Mouse (Mus musculus): ENCODE results near the gene Dstyk. TPM values are rescaled to one million over a fixed set of nuclear protein-coding genes. Genes with fewer than 3 reads are reported as not detected.

Dstyk gene
- polyA plus RNA-seq, 1 experiment from 2014 or later, result 8.5 TPM

DNA sequence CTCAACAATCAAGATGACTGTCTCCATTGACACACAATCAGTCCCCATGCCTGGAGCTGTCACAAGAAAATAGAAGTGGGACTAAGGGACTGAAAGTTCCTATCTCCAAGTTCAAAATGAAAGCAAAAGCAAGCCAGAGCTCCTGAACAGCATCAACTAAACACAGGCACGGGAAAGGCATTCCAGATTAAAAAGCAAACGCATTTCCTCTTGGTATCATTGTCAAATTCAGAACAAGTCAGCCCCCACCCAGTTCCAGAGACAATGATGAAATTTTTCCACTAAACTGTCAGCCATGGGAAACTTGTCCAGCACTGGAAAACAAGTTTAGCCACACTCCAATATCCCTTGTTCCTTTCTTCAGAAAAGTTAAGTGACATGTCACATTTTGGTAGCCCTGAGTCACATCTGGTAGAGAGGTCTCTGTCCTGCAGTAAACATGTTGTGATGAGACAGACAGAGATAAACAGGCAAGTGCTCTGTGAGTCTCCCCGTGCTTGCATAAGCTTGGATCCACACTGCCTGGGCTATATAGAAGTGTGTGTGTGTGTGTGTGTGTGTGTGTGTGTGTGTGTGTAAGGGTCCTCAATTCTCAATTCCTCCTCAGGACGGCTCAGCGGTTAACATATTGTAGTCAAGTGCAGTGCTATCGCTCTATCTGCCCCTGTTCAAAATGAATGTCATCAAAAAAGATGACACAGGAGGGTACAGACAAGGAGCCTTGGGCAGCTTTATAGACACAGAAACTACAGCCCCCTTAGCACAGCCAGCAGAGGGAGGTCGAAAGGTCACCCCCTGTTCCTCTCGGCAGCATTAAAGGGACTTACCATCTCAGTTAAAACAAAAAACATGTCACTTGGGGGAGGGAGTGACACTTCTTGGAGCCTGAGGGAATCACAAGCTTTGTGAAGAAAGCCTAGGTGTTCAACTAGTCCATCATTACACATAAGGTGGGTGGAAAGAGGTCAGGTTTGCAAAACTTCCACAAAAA lies 28.2 kb upstream of the Dstyk start:
- Histone ChIP-seq H3K4me1 (peaks cover 64% of the 10 kb centered on the region), H3K9me3 (no peaks in the 10 kb centered on the region), H3K36me3 (peaks cover 3% of the 10 kb centered on the region; the same call in 1 of the 2 replicates), H3K27ac (replicated peaks) (peak overlapping the region; percentile 77), H3K27me3 (replicated peaks) (0 out of 2 replicates have a peak, but pooled peaks cover 4% of the 10 kb centered on the region), H3K9ac (peak overlapping the region; percentile 91), H3K4me3 (peak overlapping the region; percentile 81), H3K4me2 (peak overlapping the region; percentile 92)
- WGBS, result 43% methylated on average over 8 of the region's 8 CpGs
- peak; percentile 17; the same call in 1 of the 2 replicates for ATAC-seq (ENCODE audit: extremely low read depth, insufficient number of reproducible peaks, low FRiP score, low TSS enrichment)

DNA sequence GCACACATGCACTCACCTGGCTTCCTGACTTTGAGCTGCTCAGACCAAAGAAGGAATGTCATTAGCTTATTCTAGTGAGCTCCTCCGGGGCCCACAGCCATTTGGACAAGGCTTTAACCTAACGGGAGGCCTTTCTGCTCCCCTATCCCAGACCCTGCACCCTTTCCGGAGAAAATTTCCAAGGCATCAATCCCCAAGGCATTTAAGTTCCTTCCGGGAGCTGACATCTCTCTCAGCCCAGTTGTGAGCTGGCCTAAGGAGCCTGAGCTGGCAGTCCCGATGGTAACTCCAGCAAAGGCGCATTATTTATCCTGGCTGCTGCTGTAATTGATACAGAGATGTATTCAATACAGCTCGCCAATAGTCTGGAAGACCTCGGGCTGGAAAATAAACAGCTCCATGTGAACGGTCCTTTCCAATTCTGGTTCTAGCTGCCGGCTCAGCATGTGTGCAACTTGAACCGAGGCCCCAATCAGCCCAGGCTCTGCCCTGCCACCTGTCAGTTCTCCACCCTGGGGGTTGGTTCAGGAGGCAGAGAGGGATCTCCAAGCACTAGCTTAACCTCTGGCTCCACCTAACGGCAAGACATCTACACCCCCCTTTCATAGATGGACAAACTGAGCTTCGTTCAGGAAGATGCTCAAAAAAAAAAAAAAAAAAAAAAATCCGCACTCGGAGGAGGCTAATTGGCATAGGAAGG lies 27.3 kb upstream of the Dstyk start:
- Histone ChIP-seq H3K4me2 (peak overlapping the region; percentile 92), H3K9me3 (no peaks in the 10 kb centered on the region), H3K27ac (replicated peaks) (peak overlapping the region; percentile 77), H3K36me3 (no peaks in the 10 kb centered on the region), H3K4me1 (peaks cover 54% of the 10 kb centered on the region), H3K27me3 (replicated peaks) (peaks cover 5% of the 10 kb centered on the region; the same call in 1 of the 2 replicates), H3K4me3 (peak overlapping the region; percentile 81), H3K9ac (peak overlapping the region; percentile 91)
- WGBS, result 27% methylated on average over 15 of the region's 15 CpGs
- ATAC-seq (ENCODE audit: extremely low read depth, insufficient number of reproducible peaks, low FRiP score, low TSS enrichment), result peak; percentile 60

DNA sequence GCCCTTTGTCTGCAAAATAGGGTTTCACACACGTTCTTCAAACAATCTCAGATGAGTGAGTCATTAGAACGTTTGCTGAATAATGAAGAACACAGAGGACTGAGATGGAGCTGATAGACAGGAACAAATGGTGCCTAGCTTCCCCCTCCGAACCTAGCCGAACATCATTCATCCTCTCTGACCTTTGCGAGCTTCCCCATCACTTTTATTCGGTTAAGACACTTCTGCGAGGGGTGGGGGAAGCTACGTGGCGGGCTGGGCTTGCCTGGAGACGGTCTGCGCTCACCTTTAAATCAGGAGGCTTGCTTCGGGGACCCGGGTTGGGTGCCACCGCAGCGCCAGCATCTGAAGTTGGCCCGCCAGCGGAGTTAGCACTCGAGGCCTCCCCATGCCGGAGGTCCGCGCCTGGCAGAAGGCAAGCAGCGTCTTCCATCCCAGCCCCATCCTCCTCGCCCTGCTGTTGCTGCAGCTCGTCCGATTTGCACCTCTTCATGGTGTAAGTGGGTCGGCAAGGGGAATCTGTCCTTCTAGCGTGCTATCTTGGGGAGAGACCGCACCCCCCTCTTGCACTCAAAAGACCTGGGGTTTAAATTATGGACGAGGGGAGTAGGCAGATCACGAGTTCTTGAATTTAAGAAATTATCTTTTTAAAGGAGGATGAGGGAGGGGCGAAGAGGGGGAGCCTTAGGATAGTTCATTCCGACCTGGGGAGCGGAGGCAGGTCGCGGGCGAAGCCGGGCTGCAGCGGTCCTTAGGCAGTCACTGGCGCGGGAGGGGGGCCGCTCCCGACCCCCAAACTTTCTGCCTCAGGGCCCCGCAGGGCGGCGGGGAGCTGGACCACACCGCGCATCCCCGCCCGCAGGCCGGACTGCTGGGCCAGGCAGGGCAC lies 26.4 kb upstream of the Dstyk start, which contains the start of gene Tmcc2:
TSS of gene Tmcc2 (minus strand) at position 591 of the 889 bp plus-strand sequence.
- Histone ChIP-seq H3K27me3 (replicated peaks) (peaks cover 5% of the 10 kb centered on the region; the same call in 1 of the 2 replicates), H3K27ac (replicated peaks) (peak within 1 kb of the TSS; percentile 77), H3K4me3 (peak within 1 kb of the TSS; percentile 81), H3K9me3 (no peaks in the 10 kb centered on the region), H3K4me2 (peak within 1 kb of the TSS; percentile 92), H3K36me3 (no peaks in the 10 kb centered on the region), H3K4me1 (peaks cover 45% of the 10 kb centered on the region), H3K9ac (peak within 1 kb of the TSS; percentile 91)
- WGBS, result 1% methylated on average over 50 of the region's 50 CpGs
- ATAC-seq (ENCODE audit: extremely low read depth, insufficient number of reproducible peaks, low FRiP score, low TSS enrichment), result no peak

DNA sequence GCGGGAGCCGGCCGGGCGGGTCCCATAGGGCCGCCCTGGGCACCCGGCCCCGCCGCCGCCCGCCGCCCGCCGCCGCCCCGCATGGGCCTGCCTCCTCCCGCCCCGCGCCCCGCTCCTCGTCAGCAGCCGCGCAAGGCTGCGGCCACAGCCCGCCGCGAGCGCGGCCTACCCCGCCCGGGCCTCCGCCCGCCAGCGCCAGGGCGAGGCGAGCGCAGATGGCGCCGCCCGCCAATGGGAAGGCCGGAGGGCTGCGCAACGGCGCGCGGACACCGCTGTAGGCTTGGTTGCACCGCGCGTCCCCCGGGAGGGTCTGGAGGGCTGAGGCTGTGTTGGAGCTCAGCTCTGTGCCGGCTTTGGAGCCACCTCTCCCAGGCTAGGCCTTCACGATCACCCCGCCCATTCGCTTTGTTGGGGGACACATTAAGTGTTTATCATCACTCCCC lies 25.8 kb upstream of the Dstyk start:
- ATAC-seq (ENCODE audit: extremely low read depth, insufficient number of reproducible peaks, low FRiP score, low TSS enrichment), result peak; percentile 83
- peaks cover 5% of the 10 kb centered on the region; the same call in 1 of the 2 replicates for H3K27me3 ChIP-seq (replicated peaks)

DNA sequence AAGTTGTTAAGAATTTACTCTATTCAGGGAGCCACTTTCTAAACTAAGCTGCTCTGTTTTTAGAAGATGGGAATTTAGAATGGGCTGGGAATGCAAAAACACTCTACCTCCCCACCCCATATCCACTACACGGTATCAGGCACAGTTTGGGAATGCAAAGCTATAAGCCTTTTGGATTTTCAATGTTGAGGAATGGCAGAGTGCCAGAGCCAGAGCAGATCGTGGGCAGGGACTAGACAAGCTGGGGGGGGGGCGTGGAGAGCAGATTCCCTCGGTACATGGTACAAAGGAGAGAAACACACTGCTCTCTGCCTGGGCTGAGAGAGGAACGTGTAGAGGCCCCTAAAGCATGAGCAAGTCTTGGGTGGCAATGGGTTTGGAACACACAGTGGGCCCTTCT lies 24.5 kb upstream of the Dstyk start:
- H3K4me2 ChIP-seq, result no peak overlapping the region
- 63% methylated on average over 5 of the region's 5 CpGs for WGBS
- no peak for ATAC-seq (ENCODE audit: extremely low read depth, insufficient number of reproducible peaks, low FRiP score, low TSS enrichment)
- no peak overlapping the region for H3K9ac ChIP-seq
- H3K27ac ChIP-seq (replicated peaks), result no peak overlapping the region
- no peaks in the 10 kb centered on the region for H3K9me3 ChIP-seq
- peaks cover 35% of the 10 kb centered on the region for H3K4me1 ChIP-seq
- no peaks in the 10 kb centered on the region for H3K36me3 ChIP-seq
- peaks cover 5% of the 10 kb centered on the region; the same call in 1 of the 2 replicates for H3K27me3 ChIP-seq (replicated peaks)
- no peak overlapping the region for H3K4me3 ChIP-seq

More for the DNA sequence above, 25.8 kb upstream of the Dstyk start:
- Histone ChIP-seq H3K4me2 (peak overlapping the region; percentile 92), H3K36me3 (no peaks in the 10 kb centered on the region), H3K9me3 (no peaks in the 10 kb centered on the region), H3K4me3 (peak overlapping the region; percentile 81), H3K4me1 (peaks cover 40% of the 10 kb centered on the region), H3K9ac (peak overlapping the region; percentile 91), H3K27ac (replicated peaks) (peak overlapping the region; percentile 77)
- under 1% methylated on average over 52 of the region's 54 CpGs for WGBS

DNA sequence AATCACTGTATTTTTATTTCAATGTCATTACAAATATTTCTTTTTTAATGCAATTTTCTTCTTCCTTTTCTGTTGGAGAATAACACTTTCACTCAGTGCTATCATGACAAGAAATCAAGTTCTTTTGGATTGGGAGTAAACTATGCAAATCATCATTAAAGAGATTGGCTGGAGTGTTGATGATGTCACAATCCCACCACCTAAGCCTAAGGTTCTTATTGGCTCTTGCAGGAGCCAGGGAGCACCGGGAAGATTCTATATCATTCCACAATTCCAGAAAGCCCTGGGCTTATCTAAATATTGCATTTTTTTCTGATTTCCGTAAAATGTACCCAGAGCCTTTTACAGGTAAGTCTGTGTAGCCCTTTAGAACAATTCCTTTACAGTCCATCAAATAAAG lies 20.6 kb upstream of the Dstyk start:
- Histone ChIP-seq H3K4me3 (no peak overlapping the region), H3K4me1 (peaks cover 4% of the 10 kb centered on the region), H3K4me2 (no peak overlapping the region), H3K9me3 (0 out of 2 replicates have a peak, but pooled peaks cover 7% of the 10 kb centered on the region), H3K9ac (no peak overlapping the region), H3K27me3 (replicated peaks) (peaks cover 5% of the 10 kb centered on the region; the same call in 1 of the 2 replicates), H3K36me3 (no peaks in the 10 kb centered on the region), H3K27ac (replicated peaks) (no peak overlapping the region)
- ATAC-seq (ENCODE audit: extremely low read depth, insufficient number of reproducible peaks, low FRiP score, low TSS enrichment), result no peak
- WGBS, result 54% methylated on average over 2 of the region's 2 CpGs

DNA sequence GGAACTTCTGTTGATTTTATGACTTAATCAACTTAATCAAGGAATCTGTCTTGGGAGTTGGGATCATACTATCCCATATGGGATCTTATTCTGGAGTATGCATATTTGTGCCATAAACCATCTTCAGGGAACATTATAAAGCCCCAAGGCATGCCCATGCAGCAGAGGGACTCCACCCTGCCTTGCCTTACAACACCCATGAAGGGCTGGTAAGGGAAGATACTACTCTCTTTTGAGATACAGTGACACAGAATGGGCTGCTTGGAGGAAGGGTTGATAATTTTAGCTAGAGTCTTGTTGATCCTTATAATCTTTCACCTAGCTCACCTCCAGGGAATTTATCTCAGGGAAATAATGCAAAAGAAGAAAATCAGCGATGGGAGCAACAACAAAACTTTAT lies 16.8 kb upstream of the Dstyk start:
- H3K36me3 ChIP-seq, result no peaks in the 10 kb centered on the region
- 0 out of 2 replicates have a peak, but pooled peaks cover 7% of the 10 kb centered on the region for H3K9me3 ChIP-seq
- no peaks in the 10 kb centered on the region for H3K4me1 ChIP-seq
- H3K27me3 ChIP-seq (replicated peaks), result no peaks in the 10 kb centered on the region
- H3K4me3 ChIP-seq, result no peak overlapping the region
- ATAC-seq (ENCODE audit: extremely low read depth, insufficient number of reproducible peaks, low FRiP score, low TSS enrichment), result no peak
- no peak overlapping the region for H3K4me2 ChIP-seq
- 55% methylated on average over 1 of the region's 1 CpGs for WGBS
- no peak overlapping the region for H3K27ac ChIP-seq (replicated peaks)
- H3K9ac ChIP-seq, result no peak overlapping the region

DNA sequence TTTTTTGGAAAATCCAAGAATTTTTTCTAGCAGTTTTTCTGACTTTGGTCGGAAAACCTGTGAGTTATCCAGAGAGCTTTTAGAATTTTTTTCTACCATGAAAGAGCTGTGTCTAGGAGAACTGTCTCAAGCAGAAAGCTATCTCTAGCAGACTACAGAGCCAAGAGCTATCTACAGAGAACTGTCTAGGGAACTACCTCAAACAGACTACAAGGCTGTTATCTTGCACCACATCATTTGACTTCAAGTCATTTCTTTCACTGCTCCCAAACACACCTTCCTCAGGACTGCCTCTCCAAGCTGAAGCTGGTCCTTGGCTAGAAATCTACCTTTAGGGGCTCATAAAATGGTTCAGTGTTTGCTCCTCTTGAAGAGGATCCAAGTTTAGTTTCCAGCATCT lies 15.5 kb upstream of the Dstyk start:
- Histone ChIP-seq H3K9me3 (0 out of 2 replicates have a peak, but pooled peaks cover 7% of the 10 kb centered on the region), H3K27me3 (replicated peaks) (no peaks in the 10 kb centered on the region), H3K4me1 (no peaks in the 10 kb centered on the region), H3K9ac (no peak overlapping the region), H3K4me3 (no peak overlapping the region), H3K4me2 (no peak overlapping the region), H3K27ac (replicated peaks) (no peak overlapping the region), H3K36me3 (no peaks in the 10 kb centered on the region)
- no peak for ATAC-seq (ENCODE audit: extremely low read depth, insufficient number of reproducible peaks, low FRiP score, low TSS enrichment)
- WGBS, result 80% methylated on average over 1 of the region's 1 CpGs

DNA sequence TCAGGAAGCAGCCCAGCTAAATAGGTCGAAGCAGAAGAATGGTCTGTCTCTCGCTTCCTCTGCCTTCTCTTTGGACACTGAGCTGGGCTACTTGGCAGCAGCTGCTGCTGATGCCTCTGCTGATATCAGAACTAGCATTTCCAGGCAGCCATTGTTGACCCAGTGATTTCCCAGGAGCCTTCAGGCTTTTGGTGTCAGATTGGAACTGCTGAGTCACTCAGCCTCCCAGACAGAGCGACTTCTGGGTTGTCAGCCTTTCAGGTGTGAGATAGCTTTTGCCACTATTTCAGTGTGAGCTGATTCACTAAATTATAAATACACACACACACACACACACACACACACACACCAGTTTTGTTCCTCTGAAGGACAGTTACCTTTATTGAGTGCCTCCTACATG lies 6.7 kb upstream of the Dstyk start:
- 0 out of 2 replicates have a peak, but pooled peaks cover 4% of the 10 kb centered on the region for H3K9me3 ChIP-seq
- no peak overlapping the region for H3K4me2 ChIP-seq
- H3K9ac ChIP-seq, result no peak overlapping the region
- no peak overlapping the region for H3K27ac ChIP-seq (replicated peaks)
- no peaks in the 10 kb centered on the region for H3K27me3 ChIP-seq (replicated peaks)
- H3K36me3 ChIP-seq, result no peaks in the 10 kb centered on the region
- no peak overlapping the region for H3K4me3 ChIP-seq
- ATAC-seq (ENCODE audit: extremely low read depth, insufficient number of reproducible peaks, low FRiP score, low TSS enrichment), result no peak
- H3K4me1 ChIP-seq, result no peaks in the 10 kb centered on the region
- 53% methylated on average over 3 of the region's 3 CpGs for WGBS

DNA sequence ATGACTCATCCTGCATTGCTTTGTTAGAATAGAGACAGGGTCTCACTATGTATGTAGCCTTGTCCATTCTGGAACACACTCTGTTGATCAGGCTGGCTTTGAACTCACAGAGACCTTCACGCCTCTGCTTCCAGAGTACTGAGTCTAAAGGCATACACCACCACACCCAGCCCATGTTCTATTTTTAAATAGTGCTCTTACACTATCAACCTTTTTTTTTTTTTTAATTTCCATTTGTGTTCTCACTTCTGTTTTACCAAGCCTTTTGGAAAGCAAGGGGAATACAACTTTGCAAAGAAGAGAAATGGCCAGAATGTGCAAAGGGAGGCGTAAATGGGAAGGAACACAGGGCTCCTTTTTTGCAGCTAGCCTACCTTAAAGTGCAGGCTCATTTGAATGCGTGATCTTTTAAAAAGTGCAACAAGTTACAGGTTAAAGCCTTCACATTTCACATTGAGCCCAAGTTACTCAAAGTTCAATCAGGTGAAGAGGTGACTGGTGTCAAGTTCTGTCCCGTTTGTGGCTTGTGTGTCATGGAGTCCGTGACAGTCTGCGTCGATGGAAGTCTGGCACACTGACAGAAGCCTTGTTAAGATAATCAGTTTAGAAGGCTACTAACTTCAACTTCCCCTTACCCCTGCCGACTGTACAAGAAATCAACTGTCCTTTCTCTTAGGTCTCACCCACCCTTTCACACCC lies 962 bp upstream of the Dstyk start:
- WGBS, result 55% methylated on average over 8 of the region's 8 CpGs

More for the DNA sequence above, 962 bp upstream of the Dstyk start:
- no peaks in the 10 kb centered on the region for H3K27me3 ChIP-seq (replicated peaks)
- H3K4me3 ChIP-seq, result peak overlapping the region; percentile 79
- H3K9me3 ChIP-seq, result no peaks in the 10 kb centered on the region
- H3K4me2 ChIP-seq, result peak overlapping the region; percentile 73
- peak overlapping the region; percentile 95; the same call in 1 of the 2 replicates for H3K27ac ChIP-seq (replicated peaks)
- H3K36me3 ChIP-seq, result no peaks in the 10 kb centered on the region
- no peak overlapping the region for H3K9ac ChIP-seq
- ATAC-seq (ENCODE audit: extremely low read depth, insufficient number of reproducible peaks, low FRiP score, low TSS enrichment), result no peak
- peaks cover 29% of the 10 kb centered on the region for H3K4me1 ChIP-seq

All from heart, embryonic 13.5 days (tissue).